Mouse (Mus musculus) embryo, embryonic 10.5 days (tissue): Measurements from ENCODE around the gene Kdm8.
"Not testable (repeated sequence)": the region's sequence is repeated elsewhere in the genome, so short reads cannot be mapped to it uniquely, and the experiment has no call there.

ENCODE experiments used
- DNase-seq: peaks from one replicate; pipeline ENCODE4 v3.0.0-alpha.2; 2015; ENCODE audit warnings: low spot score

Gene Kdm8

DNA sequence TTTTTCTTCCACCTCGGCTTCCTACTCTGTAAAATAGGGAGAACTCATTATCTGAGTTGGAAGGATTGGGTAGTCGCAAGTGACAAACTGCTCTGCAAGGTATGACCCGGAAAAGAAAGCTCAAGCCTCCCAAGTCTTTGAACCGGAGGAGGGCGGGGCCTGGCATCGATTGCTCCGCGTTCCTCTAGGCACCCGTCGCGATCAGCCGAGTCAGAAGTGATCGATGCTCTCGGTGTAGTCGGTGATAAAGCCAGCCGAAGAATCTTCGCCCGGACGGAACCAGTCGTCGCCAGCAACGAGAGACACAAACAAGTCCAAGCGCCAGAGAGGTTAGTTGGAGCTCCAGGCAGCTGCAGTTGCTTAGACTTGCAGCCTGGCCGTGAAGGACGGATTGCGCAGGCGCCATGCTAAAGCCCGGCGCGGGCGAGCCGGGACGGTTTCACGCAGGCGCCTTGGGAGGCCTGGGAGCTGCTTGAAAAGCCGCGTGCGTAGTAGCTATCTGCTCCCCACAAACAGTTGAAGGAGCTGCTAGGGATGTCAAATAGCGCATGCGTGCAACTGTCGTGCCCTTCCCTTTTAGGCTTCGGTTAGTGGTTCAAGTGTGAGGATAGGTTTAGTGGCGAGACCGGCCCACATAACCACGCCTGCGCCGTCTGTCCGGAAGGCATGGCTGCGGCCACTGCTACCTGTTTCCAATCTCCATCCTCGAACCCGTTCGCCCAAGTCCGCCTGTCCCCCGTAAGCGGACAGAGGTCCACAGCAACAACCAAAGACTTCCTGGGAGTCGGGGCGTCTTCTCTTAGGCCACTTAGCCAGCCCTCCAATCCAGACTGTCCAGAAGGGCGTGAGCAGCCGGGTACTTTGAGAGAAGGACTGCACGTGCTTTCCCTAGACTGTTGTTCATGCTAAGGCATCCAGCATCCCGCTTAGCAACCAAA is at the start of gene Kdm8:
Gene Kdm8, plus strand, starts transcription at position 213 of the 938 bp plus-strand sequence.
- peak; percentile 97 for DNase-seq

DNA sequence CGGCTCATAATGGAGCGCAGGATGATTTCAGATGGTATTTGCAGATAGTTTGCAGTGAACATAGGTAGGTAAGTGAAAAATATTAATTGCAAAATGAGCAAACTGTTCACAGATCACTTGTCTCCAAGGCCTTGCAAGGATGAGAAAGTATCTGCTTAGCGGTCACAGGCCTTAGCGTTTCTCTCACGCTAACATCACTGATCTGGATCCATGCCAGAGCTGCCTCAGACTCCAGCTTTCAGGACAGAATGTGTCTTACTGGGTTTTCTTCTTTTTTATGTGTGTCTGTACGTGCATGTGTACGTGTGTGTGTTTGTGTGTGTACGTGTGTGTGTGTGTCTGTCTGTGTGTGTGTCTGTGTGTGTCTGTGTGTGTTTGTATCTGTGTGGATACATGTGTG is 46.4 kb upstream of the Kdm8 start:
- DNase-seq: no peak

DNA sequence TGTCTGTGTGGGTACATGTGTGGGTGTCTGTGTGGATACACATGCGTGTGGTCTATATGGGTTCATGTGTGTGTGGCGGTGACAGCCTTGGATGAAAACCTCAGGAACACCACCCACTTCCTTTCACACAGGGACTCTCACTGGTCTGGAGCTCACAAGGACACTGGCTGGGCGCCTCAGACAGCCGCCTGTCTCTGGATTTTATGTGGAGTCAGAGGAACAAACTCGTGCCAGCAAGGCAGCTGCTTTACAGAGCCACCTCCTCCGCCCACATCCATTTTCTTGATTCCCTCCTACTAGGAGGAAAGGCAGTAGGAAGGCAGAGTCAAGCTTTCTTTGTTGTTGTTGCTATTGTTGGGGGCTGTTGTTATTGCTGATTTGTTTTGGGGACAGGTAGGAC is 45.8 kb upstream of the Kdm8 start:
- DNase-seq: no peak

DNA sequence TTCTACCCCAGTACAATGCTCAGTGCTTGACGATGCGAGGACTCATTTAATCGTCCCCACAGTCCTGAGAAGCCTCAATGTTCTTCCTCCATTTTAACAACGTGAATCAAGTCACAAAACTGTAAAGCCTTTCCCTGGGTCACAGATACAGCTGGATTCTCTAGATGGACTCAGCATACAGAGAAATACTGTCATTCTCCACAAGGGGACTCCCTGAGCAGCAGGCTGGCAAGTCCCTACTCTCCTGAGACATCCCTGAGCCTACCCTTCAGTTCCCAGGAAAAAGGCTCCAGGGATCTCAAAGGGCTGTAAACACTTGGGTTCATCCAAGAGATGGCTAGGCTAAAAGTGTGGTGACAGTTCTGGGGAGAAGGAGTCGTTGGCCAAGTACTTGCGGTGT is 37.3 kb upstream of the Kdm8 start:
- no peak for DNase-seq

DNA sequence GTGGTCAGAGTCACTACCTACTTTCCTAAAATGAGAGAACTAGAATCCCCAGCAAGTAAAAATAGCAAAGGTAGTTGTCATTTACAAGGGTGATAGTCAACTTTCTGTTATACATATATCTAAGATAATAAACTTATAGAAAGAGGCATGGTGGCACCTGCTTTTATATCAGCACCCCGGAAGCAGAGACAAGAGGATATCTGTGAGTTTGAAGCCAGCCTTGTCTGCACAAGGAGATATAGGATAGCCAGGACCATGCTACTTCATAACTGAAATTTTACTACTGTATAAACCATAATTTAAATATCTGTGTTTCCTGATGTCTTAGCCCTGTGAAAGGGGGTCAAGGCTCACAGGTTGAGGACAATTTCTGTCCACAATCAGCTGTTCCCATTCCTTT is 29.4 kb upstream of the Kdm8 start:
- DNase-seq: no peak

DNA sequence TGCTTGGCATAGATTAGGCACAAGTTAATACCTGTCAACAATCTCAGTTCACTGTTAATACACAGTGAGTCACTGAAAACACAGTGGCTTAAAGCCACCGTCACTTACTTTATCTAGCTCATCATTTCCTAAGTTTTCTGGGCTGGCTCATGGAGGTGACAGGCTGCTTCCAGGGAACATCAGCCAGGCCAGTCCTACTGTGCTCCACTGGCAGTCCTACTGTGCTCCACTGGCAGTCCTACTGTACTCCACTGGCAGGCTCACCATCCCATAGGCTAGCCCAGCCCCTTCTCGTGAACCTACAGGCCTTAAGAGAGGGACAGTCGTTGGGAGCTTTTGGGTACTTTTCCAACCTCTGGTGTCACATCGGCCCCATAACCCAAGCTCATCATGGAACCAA is 28.7 kb upstream of the Kdm8 start:
- DNase-seq: no peak

GRCm38 (mm10) chr7:125416762-125417161 is 27.7 kb upstream of the Kdm8 start:
- no peak for DNase-seq

DNA sequence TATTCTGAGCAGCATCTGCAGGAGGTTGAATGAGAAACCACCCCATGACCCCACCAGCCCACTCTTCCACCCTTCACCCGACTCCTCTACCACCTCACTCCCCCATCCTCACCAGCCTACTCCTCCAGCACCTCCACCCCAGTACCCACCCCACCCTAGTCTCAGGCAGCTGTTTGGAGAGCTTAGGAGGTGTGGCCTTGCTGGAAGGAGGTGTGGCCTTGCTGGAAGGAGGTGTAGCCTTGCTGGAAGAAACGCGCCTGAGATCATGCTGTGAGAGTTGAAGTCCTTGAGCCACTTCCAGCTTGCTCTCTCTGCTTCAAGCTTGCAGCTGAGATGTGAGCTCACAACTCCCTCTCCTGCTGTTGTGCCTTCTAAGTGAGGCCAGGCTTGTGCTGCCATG is 26.1 kb upstream of the Kdm8 start:
- DNase-seq: peak; percentile 27

DNA sequence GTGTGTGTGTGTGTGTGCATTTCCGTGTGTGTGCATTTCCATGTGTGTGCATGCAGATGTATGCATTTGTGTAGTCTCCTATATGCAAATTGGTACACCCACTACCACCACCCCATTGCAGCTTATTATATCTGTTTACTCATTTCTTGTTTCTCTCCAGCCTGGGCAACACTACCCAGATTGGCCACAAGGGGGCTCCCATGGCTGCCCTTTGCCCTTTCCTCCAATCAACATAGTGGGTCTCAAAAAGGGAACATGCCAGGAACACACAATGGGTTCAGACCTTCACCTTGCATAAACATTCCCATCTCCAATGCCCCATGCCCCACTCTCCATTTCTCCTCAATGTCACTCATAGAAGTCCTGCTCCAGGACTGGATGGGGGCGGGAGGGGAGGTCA is 24.3 kb upstream of the Kdm8 start:
- DNase-seq: peak; percentile 43

- DNase-seq: no peak
Observed at GRCm38 (mm10) chr7:125421911-125422310, 22.6 kb upstream of the Kdm8 start.

DNA sequence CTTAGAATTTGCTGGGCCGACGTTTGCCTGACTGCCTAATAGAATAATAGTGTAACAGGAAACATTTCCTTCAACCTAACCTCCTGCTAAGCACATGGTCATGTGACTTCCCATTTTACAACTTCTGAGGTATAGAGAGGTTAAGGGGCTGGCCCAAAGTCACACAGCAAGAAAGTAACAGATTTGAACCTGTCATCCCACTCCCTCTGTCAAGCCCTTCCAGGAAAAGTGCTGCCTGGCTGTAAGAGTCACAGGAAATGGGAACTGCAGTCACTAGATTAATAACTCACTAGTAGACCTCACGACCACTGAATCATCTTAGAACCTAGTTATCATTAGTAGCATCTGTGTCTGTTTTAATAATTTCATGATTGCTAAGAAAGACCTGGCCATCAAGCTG is 21.4 kb upstream of the Kdm8 start:
- no peak for DNase-seq

DNA sequence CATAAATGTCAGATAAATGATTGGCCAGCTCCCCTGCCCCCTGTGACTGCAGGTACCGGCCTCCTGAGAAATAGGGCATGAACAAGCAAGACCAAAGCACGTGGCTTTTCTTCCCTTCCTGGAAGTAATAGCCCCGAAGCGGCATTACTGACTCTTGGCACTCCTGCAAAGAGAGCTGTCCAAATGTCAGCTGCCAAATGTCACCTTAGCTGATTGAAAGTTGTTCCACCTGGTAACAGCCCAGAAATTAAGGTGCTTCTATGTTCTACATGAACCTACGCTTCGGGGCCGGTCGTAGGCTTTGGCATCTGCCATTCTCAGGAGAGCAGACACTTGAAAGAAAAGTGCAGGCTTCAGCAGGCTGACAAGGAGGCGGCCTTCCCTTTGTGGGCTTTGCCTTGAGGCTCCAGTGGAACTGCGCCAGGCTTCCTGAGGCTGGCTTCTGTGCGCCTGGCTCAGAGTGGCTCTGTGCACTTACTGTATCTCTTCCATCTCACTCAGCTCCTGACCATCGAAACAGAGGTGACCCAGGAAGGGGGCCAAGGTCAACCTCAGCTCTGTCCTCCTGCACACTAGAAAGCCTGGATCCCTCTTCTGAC is 16.9 kb upstream of the Kdm8 start:
- DNase-seq: no peak

GRCm38 (mm10) chr7:125428381-125428780 is 16.1 kb upstream of the Kdm8 start:
- DNase-seq: no peak

DNA sequence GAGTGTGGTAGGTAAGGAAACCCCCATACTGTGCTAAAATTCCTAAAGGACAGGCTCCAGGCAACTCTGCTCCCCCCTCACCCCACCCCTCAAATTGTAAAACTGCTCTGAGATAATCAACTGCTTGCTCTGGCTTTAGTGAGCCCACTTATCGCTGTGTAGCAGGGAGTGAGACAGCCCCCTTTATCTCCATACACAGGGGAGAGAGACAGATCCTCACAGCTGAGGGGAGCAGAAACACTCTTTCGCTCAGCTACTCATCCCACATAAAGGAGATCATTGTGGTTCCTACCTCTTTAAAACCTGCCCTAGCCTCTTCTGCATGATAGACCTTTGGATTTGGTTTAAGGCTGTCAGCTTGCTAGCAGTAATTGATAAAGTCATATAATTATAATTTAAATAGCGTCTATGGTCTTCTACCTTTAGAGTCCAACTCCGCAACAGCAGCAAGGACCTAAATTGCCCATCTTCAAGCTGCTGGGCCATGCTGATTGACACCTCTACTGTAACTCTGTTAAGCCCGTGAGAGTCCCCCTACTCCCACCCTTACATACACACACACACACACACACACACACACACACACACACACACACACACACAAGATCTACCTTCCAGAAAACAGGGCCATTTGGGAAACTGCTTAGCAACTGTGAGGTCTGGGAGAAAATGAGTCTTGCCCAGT is 15.5 kb upstream of the Kdm8 start:
- not testable (repeated sequence) for DNase-seq

DNA sequence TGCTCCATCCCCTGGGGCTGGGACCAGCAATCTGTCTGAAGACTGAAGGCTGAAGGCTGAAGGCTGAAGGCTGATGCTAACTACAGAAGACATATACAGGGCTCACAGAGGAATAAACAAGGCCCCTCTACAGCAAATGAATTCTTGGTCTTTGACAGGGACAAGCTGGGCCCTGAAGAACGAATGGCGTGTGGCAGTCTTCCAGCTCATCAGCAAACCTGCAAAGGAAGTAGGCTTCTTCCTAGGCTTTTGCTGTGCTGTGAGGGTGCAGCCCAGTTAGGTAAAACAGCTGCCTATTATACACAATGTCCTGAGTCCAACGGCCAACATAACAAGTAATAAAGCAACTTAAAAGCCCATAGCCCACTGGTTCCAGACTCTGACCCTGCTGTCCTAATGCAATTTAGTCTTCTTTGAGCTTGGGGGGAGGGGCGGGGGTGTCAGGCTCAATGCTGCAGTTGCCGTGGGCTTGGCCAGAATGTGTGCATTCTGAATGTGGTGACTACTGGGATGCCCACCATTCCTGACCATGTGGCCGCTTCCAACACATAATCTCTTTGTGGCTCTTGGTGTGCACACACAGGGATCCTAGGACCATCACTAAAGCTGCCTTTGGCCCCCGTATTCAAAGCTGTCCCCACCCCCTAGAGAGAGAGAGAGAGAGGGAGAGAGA is 14.2 kb upstream of the Kdm8 start:
- no peak for DNase-seq

DNA sequence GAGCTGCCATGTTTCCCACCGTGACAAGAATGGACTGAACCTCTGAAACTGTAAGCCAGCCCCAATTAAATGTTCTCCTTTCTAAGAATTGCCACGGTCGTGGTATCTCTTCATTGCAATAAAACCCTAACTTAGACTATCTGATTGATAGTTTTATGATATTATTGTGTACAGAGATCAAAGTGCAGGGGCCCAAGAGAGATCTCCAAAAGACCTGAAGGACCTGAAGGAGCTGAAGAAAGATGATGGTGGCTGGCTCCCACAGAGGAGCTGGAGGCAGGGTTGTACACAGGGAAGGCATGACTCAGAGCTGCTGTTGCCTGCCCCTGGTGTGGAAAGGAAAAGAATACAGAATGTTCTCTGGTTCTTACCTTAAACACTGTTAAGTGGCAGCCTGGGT is 10.6 kb upstream of the Kdm8 start:
- no peak for DNase-seq

DNA sequence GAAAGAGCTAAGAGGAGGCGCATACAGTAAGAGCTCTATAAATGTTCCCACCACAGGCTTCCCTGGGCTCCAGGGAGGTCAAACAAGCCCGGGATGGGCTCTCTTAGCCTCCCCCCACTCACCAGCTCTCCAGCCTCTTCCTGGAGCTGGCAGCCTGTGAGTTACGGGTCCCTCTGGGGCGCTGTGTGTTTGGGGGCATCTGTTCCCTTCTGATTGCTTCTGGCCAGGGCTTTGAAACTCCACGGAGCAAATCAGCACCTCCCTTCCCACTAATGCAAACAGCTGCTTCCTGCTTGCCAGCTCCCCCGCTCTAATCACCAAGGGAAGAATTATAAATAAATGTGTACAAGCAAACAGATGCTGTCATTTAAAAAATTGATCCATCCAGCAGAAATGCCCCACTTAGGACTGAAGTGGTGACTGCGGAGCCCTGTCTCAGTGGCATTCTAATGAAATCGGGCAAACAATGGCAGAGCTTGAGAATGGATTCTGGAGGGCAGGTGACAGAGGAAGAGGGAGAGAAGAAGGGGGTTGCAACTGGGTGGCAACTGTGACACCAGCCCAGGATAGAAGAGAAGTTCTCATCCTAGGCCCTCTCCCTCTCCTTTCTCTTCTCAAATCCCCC is 9.7 kb upstream of the Kdm8 start:
- DNase-seq: peak; percentile 40

- no peak for DNase-seq
Observed at GRCm38 (mm10) chr7:125442323-125442722, 2.2 kb upstream of the Kdm8 start.

DNA sequence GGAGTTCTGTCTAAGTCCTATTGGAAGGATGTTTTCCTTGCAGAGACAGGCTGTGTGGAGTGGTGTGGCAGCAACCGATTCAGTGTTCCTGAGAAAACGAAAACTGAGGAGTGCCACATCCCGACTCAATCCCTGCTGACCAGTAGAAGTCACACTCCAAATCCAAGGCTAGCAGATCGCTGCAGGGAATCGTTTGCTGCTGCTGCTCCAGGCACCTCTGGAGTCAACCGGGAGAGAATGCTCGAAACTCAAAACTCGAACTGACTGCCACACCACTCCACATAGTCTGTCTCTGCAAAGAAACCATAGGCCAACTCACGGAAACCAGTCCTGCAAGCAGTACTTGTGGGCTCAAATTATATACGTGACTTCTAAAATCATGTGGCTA is 406 bp upstream of the Kdm8 start:
- DNase-seq: no peak

GRCm38 (mm10) chr7:125450678-125451077 is 6.2 kb downstream of the Kdm8 start:
- DNase-seq: no peak

DNA sequence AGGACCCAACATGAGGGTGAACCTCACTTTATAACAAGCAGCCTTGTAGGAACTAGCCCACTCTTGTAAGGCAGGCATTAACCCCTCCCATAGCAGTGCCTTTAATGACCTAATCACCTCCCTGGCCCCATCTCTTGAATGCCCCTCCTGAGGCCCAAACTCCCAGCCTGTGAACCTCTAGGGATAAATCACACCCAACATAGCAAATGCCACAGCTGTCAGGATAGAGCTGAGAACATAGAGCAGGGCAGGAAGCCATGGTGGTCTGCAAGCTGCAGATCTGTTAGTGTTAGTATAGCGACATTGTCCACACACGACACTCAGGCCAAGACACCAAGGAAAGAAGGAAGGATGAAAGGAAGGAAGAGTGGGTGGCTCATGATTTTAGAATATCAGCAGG is 6.6 kb downstream of the Kdm8 start:
- no peak for DNase-seq

GRCm38 (mm10) chr7:125453671-125454070 is 9.2 kb downstream of the Kdm8 start:
- DNase-seq: no peak
